In genomic region chr12:11456632-11457031, GRCm38 (mm10) we compare ENCODE assay signal across 10 mouse cellular contexts. TPM values are rescaled to one million over a fixed set of nuclear protein-coding genes. Genes with fewer than 3 reads are reported as not detected.
A peak's percentile ranks its signal among the peaks of the same experiment; 100 is the strongest.
DNase-seq lines count a peak whose midpoint lies in the region; ATAC-seq and TF ChIP-seq lines count a peak whose summit lies in the region.
"Had no signal": no experiment of that assay in that cellular context is flagged by ENCODE, and none has a peak within 500 bp of the region (broad histone marks: within the 10 kb centered on the region; RNA-seq: fewer than 3 reads in every experiment).

No protein-coding gene starts in this region.

- H3K4me3 ChIP-seq in heart, embryonic 12.5 days: peak overlapping the region; percentile 68; the same call in 1 of the 2 replicates
- peak overlapping the region; percentile 54; the same call in 1 of the 2 replicates for H3K4me3 ChIP-seq in lung, embryonic 15.5 days
- peak overlapping the region; percentile 53; the same call in 1 of the 2 replicates for H3K4me3 ChIP-seq in hindbrain, postnatal 0 days (ENCODE audit: low read length)
- no peak overlapping the region; the same call in 1 of the 2 replicates for H3K4me3 ChIP-seq in stomach, embryonic 14.5 days (ENCODE audit: low read depth, low read length)

- H3K36me3 ChIP-seq in heart, embryonic 12.5 days: no peaks in the 10 kb centered on the region
- H3K36me3 ChIP-seq in lung, embryonic 15.5 days: no peaks in the 10 kb centered on the region
- H3K36me3 ChIP-seq in hindbrain, postnatal 0 days (ENCODE audit: insufficient read depth, low read length): no peaks in the 10 kb centered on the region
- H3K36me3 ChIP-seq in stomach, embryonic 14.5 days (ENCODE audit: control insufficient read depth, insufficient read depth, low read length): no peaks in the 10 kb centered on the region

- 75% methylated on average over 4 of the region's 4 CpGs for WGBS in heart, embryonic 12.5 days
- 67% methylated on average over 4 of the region's 4 CpGs for WGBS in lung, embryonic 15.5 days
- WGBS in hindbrain, postnatal 0 days: 81% methylated on average over 4 of the region's 4 CpGs
- 73% methylated on average over 4 of the region's 4 CpGs for WGBS in stomach, embryonic 14.5 days

- DNase-seq in heart, postnatal 25 days (ENCODE audit: low spot score): no peak
- DNase-seq in lung, postnatal 10 days: no peak
- DNase-seq in hindbrain, postnatal 0 days (ENCODE audit: low spot score): no peak
- DNase-seq in urinary bladder, postnatal 36 days (ENCODE audit: low spot score in 2 of 2): no peak
- no peak for DNase-seq in layer of hippocampus, adult 8-10 months (ENCODE audit: low spot score in 2 of 2)
- DNase-seq: thymus, adult 18-20 months had no signal

- no peaks in the 10 kb centered on the region; the same call in 1 of the 2 replicates for H3K4me1 ChIP-seq in heart, embryonic 12.5 days (replicated peaks)
- peaks cover 5% of the 10 kb centered on the region; the same call in 1 of the 2 replicates for H3K4me1 ChIP-seq in lung, embryonic 15.5 days
- H3K4me1 ChIP-seq in hindbrain, postnatal 0 days (ENCODE audit: insufficient read depth, low read length): no peaks in the 10 kb centered on the region
- H3K4me1 ChIP-seq in stomach, embryonic 14.5 days (ENCODE audit: control insufficient read depth, insufficient read depth, low read length): no peaks in the 10 kb centered on the region

- H3K9ac ChIP-seq in heart, embryonic 12.5 days: no peak overlapping the region
- no peak overlapping the region for H3K9ac ChIP-seq in lung, embryonic 15.5 days
- H3K9ac ChIP-seq in hindbrain, postnatal 0 days (replicated peaks; ENCODE audit: low read length): no peak overlapping the region
- no peak overlapping the region for H3K9ac ChIP-seq in stomach, embryonic 14.5 days (replicated peaks; ENCODE audit: low read depth, low read length)

- intact Hi-C loops in heart, postnatal 25 days (cut with DNase I): no loop called here

- H3K4me2 ChIP-seq in heart, embryonic 12.5 days: peak overlapping the region; percentile 99; the same call in 1 of the 2 replicates
- H3K4me2 ChIP-seq in lung, embryonic 15.5 days: peak overlapping the region; percentile 97; the same call in 1 of the 2 replicates
- H3K4me2 ChIP-seq in hindbrain, postnatal 0 days (ENCODE audit: low read depth, low read length): peak overlapping the region; percentile 84
- peak overlapping the region; percentile 95 for H3K4me2 ChIP-seq in stomach, embryonic 14.5 days (replicated peaks; ENCODE audit: low read depth, low read length)

- no peak overlapping the region for H3K27ac ChIP-seq in heart, embryonic 12.5 days (ENCODE audit: poor library complexity, severe bottlenecking)
- H3K27ac ChIP-seq in lung, embryonic 15.5 days: no peak overlapping the region
- H3K27ac ChIP-seq in hindbrain, postnatal 0 days: no peak overlapping the region
- H3K27ac ChIP-seq in stomach, embryonic 14.5 days (ENCODE audit: low read length): no peak overlapping the region

- ATAC-seq in heart, embryonic 12.5 days (ENCODE audit: insufficient number of reproducible peaks, low FRiP score): no peak
- no peak for ATAC-seq in lung, embryonic 15.5 days (ENCODE audit: borderline replicate concordance, extremely low read depth, low FRiP score, low TSS enrichment)
- ATAC-seq in hindbrain, postnatal 0 days: no peak
- no peak for ATAC-seq in stomach, embryonic 14.5 days (ENCODE audit: insufficient number of reproducible peaks, insufficient read depth, low FRiP score, low read depth)

- H3K9me3 ChIP-seq in heart, embryonic 12.5 days (replicated peaks): no peaks in the 10 kb centered on the region
- no peaks in the 10 kb centered on the region for H3K9me3 ChIP-seq in lung, embryonic 15.5 days
- no peaks in the 10 kb centered on the region for H3K9me3 ChIP-seq in hindbrain, postnatal 0 days (ENCODE audit: low read length)
- H3K9me3 ChIP-seq in stomach, embryonic 14.5 days (ENCODE audit: control insufficient read depth, low read depth, low read length): no peaks in the 10 kb centered on the region

- H3K27me3 ChIP-seq in heart, embryonic 12.5 days (replicated peaks): no peaks in the 10 kb centered on the region
- peaks cover 11% of the 10 kb centered on the region for H3K27me3 ChIP-seq in lung, embryonic 15.5 days
- H3K27me3 ChIP-seq in hindbrain, postnatal 0 days (ENCODE audit: insufficient read depth, low read length): no peaks in the 10 kb centered on the region
- H3K27me3 ChIP-seq in stomach, embryonic 14.5 days (ENCODE audit: control insufficient read depth, insufficient read depth, low read length): no peaks in the 10 kb centered on the region

- no peak for TF ChIP-seq CTCF in hindbrain, postnatal 0 days (IDR thresholded peaks at IDR 0.05; ENCODE audit: low read depth)

RNA-seq across cellular contexts. Expression of gene Rad51ap2, which starts 0.8 kb away (rescaled TPM):
- polyA plus RNA-seq in heart, embryonic 12.5 days (2016; fragmentation: Nextera tagmentation; extraction: Ambion mirVana): 0.32 and 0.53 TPM in 2 replicates
- total RNA-seq in heart, postnatal 25 days (2021): not detected
- 0.43 and 0.46 TPM in 2 replicates for polyA plus RNA-seq in lung, embryonic 15.5 days (2015; fragmentation: Nextera tagmentation; extraction: Ambion mirVana)
- 0.22 TPM in 1 of 2 replicates, not detected in the other for total RNA-seq in hindbrain, postnatal 0 days (2014; rRNA removed)
- polyA plus RNA-seq in hindbrain, postnatal 0 days (2015; fragmentation: Nextera tagmentation; extraction: Ambion mirVana): 0.73 and 0.91 TPM in 2 replicates
- polyA plus RNA-seq in stomach, embryonic 14.5 days (2014; fragmentation: Nextera tagmentation; extraction: Ambion mirVana): 0.29 and 0.32 TPM in 2 replicates
- total RNA-seq in layer of hippocampus, adult 8-10 months (2022): 1 to 10 TPM in 2 of 4 experiments, under 1 TPM in 2; 0.35 to 1.6 (median 1.2) TPM
- polyA plus RNA-seq: gonadal fat pad, adult 2 months had no signal

RNA-seq across cellular contexts. Expression of gene Vsnl1, which starts 20.2 kb away (rescaled TPM):
- 9.9 and 12.0 TPM in 2 replicates for polyA plus RNA-seq in heart, embryonic 12.5 days (2016; fragmentation: Nextera tagmentation; extraction: Ambion mirVana)
- total RNA-seq in heart, postnatal 25 days (2021): under 1 TPM; 0.45 to 0.88 TPM
- 4.1 and 5.9 TPM in 2 replicates for polyA plus RNA-seq in lung, embryonic 15.5 days (2015; fragmentation: Nextera tagmentation; extraction: Ambion mirVana)
- 154 and 182 TPM in 2 replicates for total RNA-seq in hindbrain, postnatal 0 days (2014; rRNA removed)
- 187 and 225 TPM in 2 replicates for polyA plus RNA-seq in hindbrain, postnatal 0 days (2015; fragmentation: Nextera tagmentation; extraction: Ambion mirVana)
- 1.1 and 1.4 TPM in 2 replicates for polyA plus RNA-seq in stomach, embryonic 14.5 days (2014; fragmentation: Nextera tagmentation; extraction: Ambion mirVana)
- total RNA-seq in layer of hippocampus, adult 8-10 months (2022): 100 to 1,000 TPM; 407 to 453 (median 425) TPM

Comparison
In these comparisons a context has a peak if more than half of its experiments do, and no peak if none do; other contexts are left out.
1. RNA of gene Vsnl1, which starts 20.2 kb away (polyA plus RNA-seq): 187 to 225 TPM in hindbrain, postnatal 0 days; 9.9 to 12.0 TPM in heart, embryonic 12.5 days, 4.1 to 5.9 TPM in lung, embryonic 15.5 days and 1.1 to 1.4 TPM in stomach, embryonic 14.5 days; every median in the first group is over 10 times any median in the second.
2. Peak in every context shown above with its lines, with median percentiles within 50 percentile points of each other: H3K4me2 ChIP-seq.